Mouse (Mus musculus) heart, adult 11 months (tissue): Measurements from ENCODE around the gene F2rl2.

Source experiments
- DNase-seq: peaks from one replicate; pipeline ENCODE4 v3.0.0; 2022

The F2rl2 gene

GRCm38 (mm10) chr13:95696654-95697163 lies at the start of gene F2rl2:
TSS of gene F2rl2 (plus strand) at chr13:95696853.
- DNase-seq, result peak; percentile 54

GRCm38 (mm10) chr13:95647248-95647647 lies 49.4 kb upstream of the F2rl2 start:
- no peak for DNase-seq

- DNase-seq, result no peak
Measured at GRCm38 (mm10) chr13:95649941-95650340, 46.7 kb upstream of the F2rl2 start.

- DNase-seq, result peak; percentile 89
Measured at GRCm38 (mm10) chr13:95651870-95652668, 44.6 kb upstream of the F2rl2 start.

- no peak for DNase-seq
Measured at GRCm38 (mm10) chr13:95653696-95654095, 43.0 kb upstream of the F2rl2 start.

GRCm38 (mm10) chr13:95655284-95655683 lies 41.4 kb upstream of the F2rl2 start:
- DNase-seq, result peak; percentile 93

- peak; percentile 91 for DNase-seq
Measured at GRCm38 (mm10) chr13:95657171-95657570, 39.5 kb upstream of the F2rl2 start.

GRCm38 (mm10) chr13:95659432-95659831 lies 37.2 kb upstream of the F2rl2 start:
- DNase-seq, result peak; percentile 91

- DNase-seq, result peak; percentile 70
Measured at GRCm38 (mm10) chr13:95663834-95664233, 32.8 kb upstream of the F2rl2 start.

- DNase-seq, result peak; percentile 84
Measured at GRCm38 (mm10) chr13:95665644-95666356, 30.9 kb upstream of the F2rl2 start.

GRCm38 (mm10) chr13:95667260-95667659 lies 29.4 kb upstream of the F2rl2 start:
- no peak for DNase-seq

GRCm38 (mm10) chr13:95670534-95670933 lies 26.1 kb upstream of the F2rl2 start:
- no peak for DNase-seq

GRCm38 (mm10) chr13:95671108-95671897 lies 25.4 kb upstream of the F2rl2 start:
- DNase-seq, result peak; percentile 94

- DNase-seq, result no peak
Measured at GRCm38 (mm10) chr13:95672372-95672771, 24.3 kb upstream of the F2rl2 start.

- DNase-seq, result peak; percentile 79
Measured at GRCm38 (mm10) chr13:95679078-95679477, 17.6 kb upstream of the F2rl2 start.

GRCm38 (mm10) chr13:95679491-95679941 lies 17.1 kb upstream of the F2rl2 start:
- DNase-seq, result no peak

- DNase-seq, result peak; percentile 22
Measured at GRCm38 (mm10) chr13:95684656-95685244, 11.9 kb upstream of the F2rl2 start.

GRCm38 (mm10) chr13:95685736-95686135 lies 10.9 kb upstream of the F2rl2 start:
- DNase-seq, result no peak

- DNase-seq, result peak; percentile 55
Measured at GRCm38 (mm10) chr13:95688576-95688975, 8.1 kb upstream of the F2rl2 start.

GRCm38 (mm10) chr13:95692201-95692600 lies 4.5 kb upstream of the F2rl2 start:
- no peak for DNase-seq

- peak; percentile 39 for DNase-seq
Measured at GRCm38 (mm10) chr13:95696120-95696653, 466 bp upstream of the F2rl2 start.

GRCm38 (mm10) chr13:95697874-95698273 lies 1.2 kb downstream of the F2rl2 start:
- DNase-seq, result peak; percentile 49
